Mouse (Mus musculus): ENCODE measurements at regions not wholly inside any gene's neighbourhood (a gene's known extent, or its start where the extent isn't known, plus 50 kb on each side); places are given as distances from the start of the nearest gene placed in this dataset.

- DNase-seq (ENCODE audit: low spot score in 2 of 2) = no peak
Measured at GRCm38 (mm10) chr17:83898531-83898930, 50.8 kb upstream of the Haao start.
